Mouse (Mus musculus) liver, embryonic 13.5 days (tissue): ENCODE data around the gene Tmem165. TPM values are rescaled to one million over a fixed set of nuclear protein-coding genes. Genes with fewer than 3 reads are reported as not detected.

Source experiments
- ATAC-seq: fragments of 200-750 bp; cut with Nextera tagmentation; 2 replicates; pipeline ENCODE4 v1.8.0; 2017; ENCODE audit warnings: low read depth, mild to moderate bottlenecking, moderate number of reproducible peaks, moderate library complexity
- DNase-seq: peaks from one replicate; pipeline ENCODE4 v3.0.0; 2022
- H3K27ac ChIP-seq: fragments of 300-500 bp; sonication (generic); 2 replicates; pipeline ENCODE4 v1.5.1; 2015; ENCODE audit warnings: moderate library complexity, mild to moderate bottlenecking, inconsistent platforms
- H3K27me3 ChIP-seq: fragments of 300-500 bp; sonication (generic); 2 replicates; pipeline ENCODE4 v1.6.1; 2015; ENCODE audit warnings: mild to moderate bottlenecking, inconsistent platforms
- H3K36me3 ChIP-seq: fragments of 300-500 bp; sonication (generic); 2 replicates; pipeline ENCODE4 v1.6.1; 2015; ENCODE audit warnings: mild to moderate bottlenecking, inconsistent platforms
- H3K4me1 ChIP-seq: fragments of 300-500 bp; sonication (generic); replicated peaks from 2 replicates; pipeline ENCODE4 v1.6.1; 2015; ENCODE audit warnings: inconsistent platforms
- H3K4me2 ChIP-seq: fragments of 300-500 bp; sonication (generic); 2 replicates; pipeline ENCODE4 v1.6.1; 2015; ENCODE audit warnings: inconsistent platforms, mild to moderate bottlenecking, moderate library complexity
- H3K4me3 ChIP-seq: fragments of 300-500 bp; sonication (generic); replicated peaks from 2 replicates; pipeline ENCODE4 v1.5.1; 2015; ENCODE audit warnings: mild to moderate bottlenecking, inconsistent platforms
- H3K9ac ChIP-seq: fragments of 300-500 bp; sonication (generic); 2 replicates; pipeline ENCODE4 v1.6.1; 2015; ENCODE audit warnings: mild to moderate bottlenecking, inconsistent platforms
- H3K9me3 ChIP-seq: fragments of 300-500 bp; sonication (generic); replicated peaks from 2 replicates; pipeline ENCODE4 v1.6.1; 2016; ENCODE audit warnings: inconsistent platforms
- WGBS: fragments of 180-500 bp; shearing (Covaris S2); methylation state at CpG from one replicate; pipeline ENCODE4 v1.1.7; 2015; ENCODE audit not compliant: insufficient replicate concordance; 5-methylcytosine and 5-hydroxymethylcytosine counted together
- polyA plus RNA-seq: library from polyadenylated mRNA; unstranded; fragments of >200 nt; fragmentation: Nextera tagmentation; extraction: Ambion mirVana; gene quantifications from 2 replicates; pipeline ENCODE4 v1.2.1, GENCODE M21; 2015

Tmem165 gene
- polyA plus RNA-seq, 1 experiment from 2014 or later: 31.6 TPM

- no peak for DNase-seq
Measured at GRCm38 (mm10) chr5:76193075-76193474, 9.4 kb downstream of the Tmem165 start.

GRCm38 (mm10) chr5:76194377-76194945 lies 10.8 kb downstream of the Tmem165 start:
- ATAC-seq (no peak), DNase-seq (no peak)
- H3K4me2 ChIP-seq: no peak overlapping the region
- no peaks in the 10 kb centered on the region for H3K27me3 ChIP-seq
- peaks cover 22% of the 10 kb centered on the region for H3K36me3 ChIP-seq
- no peak overlapping the region for H3K4me3 ChIP-seq
- H3K27ac ChIP-seq: no peak overlapping the region; the same call in 1 of the 2 replicates
- WGBS: 58% methylated on average over 6 of the region's 6 CpGs
- peaks cover 32% of the 10 kb centered on the region for H3K4me1 ChIP-seq
- no peak overlapping the region for H3K9ac ChIP-seq
- no peaks in the 10 kb centered on the region for H3K9me3 ChIP-seq

More at GRCm38 (mm10) chr5:76193075-76193474, 9.4 kb downstream of the Tmem165 start:
- ATAC-seq: no peak
- Histone ChIP-seq H3K36me3 (peaks cover 19% of the 10 kb centered on the region), H3K4me3 (no peak overlapping the region), H3K9ac (no peak overlapping the region), H3K9me3 (no peaks in the 10 kb centered on the region), H3K4me2 (no peak overlapping the region), H3K4me1 (peaks cover 43% of the 10 kb centered on the region), H3K27me3 (no peaks in the 10 kb centered on the region), H3K27ac (no peak overlapping the region)

- peaks cover 50% of the 10 kb centered on the region for H3K36me3 ChIP-seq
- no peak overlapping the region for H3K4me2 ChIP-seq
- no peaks in the 10 kb centered on the region for H3K9me3 ChIP-seq
- H3K27ac ChIP-seq: no peak overlapping the region
- WGBS: 86% methylated on average over 13 of the region's 13 CpGs
- ATAC-seq (no peak), DNase-seq (no peak)
- H3K27me3 ChIP-seq: no peaks in the 10 kb centered on the region
- peaks cover 3% of the 10 kb centered on the region for H3K4me1 ChIP-seq
- no peak overlapping the region for H3K9ac ChIP-seq
- no peak overlapping the region for H3K4me3 ChIP-seq
Measured at GRCm38 (mm10) chr5:76199346-76199745, 15.7 kb downstream of the Tmem165 start.

GRCm38 (mm10) chr5:76203171-76203570 lies 19.5 kb downstream of the Tmem165 start:
- no peak overlapping the region for H3K27ac ChIP-seq
- H3K9me3 ChIP-seq: no peaks in the 10 kb centered on the region
- H3K4me1 ChIP-seq: no peaks in the 10 kb centered on the region
- DNase-seq: no peak
- WGBS: 93% methylated on average over 3 of the region's 3 CpGs
- H3K27me3 ChIP-seq: no peaks in the 10 kb centered on the region
- no peak for ATAC-seq
- no peak overlapping the region for H3K4me3 ChIP-seq
- no peak overlapping the region for H3K9ac ChIP-seq
- peaks cover 71% of the 10 kb centered on the region for H3K36me3 ChIP-seq
- H3K4me2 ChIP-seq: no peak overlapping the region

- Histone ChIP-seq H3K9me3 (no peaks in the 10 kb centered on the region), H3K36me3 (peaks cover 69% of the 10 kb centered on the region)
Measured at GRCm38 (mm10) chr5:76205886-76206285, 22.2 kb downstream of the Tmem165 start.

GRCm38 (mm10) chr5:76208066-76208465 lies 24.4 kb downstream of the Tmem165 start:
- Histone ChIP-seq H3K4me1 (no peaks in the 10 kb centered on the region), H3K9me3 (no peaks in the 10 kb centered on the region), H3K9ac (no peak overlapping the region), H3K27me3 (no peaks in the 10 kb centered on the region), H3K4me2 (no peak overlapping the region), H3K36me3 (peaks cover 60% of the 10 kb centered on the region), H3K27ac (no peak overlapping the region), H3K4me3 (no peak overlapping the region)
- DNase-seq: no peak
- no peak for ATAC-seq
- WGBS: 80% methylated on average over 5 of the region's 5 CpGs

More at GRCm38 (mm10) chr5:76205886-76206285, 22.2 kb downstream of the Tmem165 start:
- WGBS: 74% methylated on average over 2 of the region's 2 CpGs
- H3K4me2 ChIP-seq: no peak overlapping the region
- no peak overlapping the region for H3K9ac ChIP-seq
- H3K27ac ChIP-seq: no peak overlapping the region
- DNase-seq (no peak), ATAC-seq (no peak)
- no peaks in the 10 kb centered on the region for H3K4me1 ChIP-seq
- no peaks in the 10 kb centered on the region for H3K27me3 ChIP-seq
- no peak overlapping the region for H3K4me3 ChIP-seq

- H3K27ac ChIP-seq: no peak overlapping the region
- no peak overlapping the region for H3K4me3 ChIP-seq
- peaks cover 7% of the 10 kb centered on the region for H3K36me3 ChIP-seq
- ATAC-seq: no peak
- H3K9me3 ChIP-seq: no peaks in the 10 kb centered on the region
- 55% methylated on average over 6 of the region's 6 CpGs for WGBS
- H3K4me1 ChIP-seq: peaks cover 7% of the 10 kb centered on the region; the same call in 1 of the 2 replicates
- H3K9ac ChIP-seq: no peak overlapping the region
- no peak for DNase-seq
- H3K4me2 ChIP-seq: no peak overlapping the region
- H3K27me3 ChIP-seq: no peaks in the 10 kb centered on the region
Measured at GRCm38 (mm10) chr5:76216691-76217090, 33.0 kb downstream of the Tmem165 start.

- DNase-seq (no peak), ATAC-seq (no peak)
- WGBS: 80% methylated on average over 13 of the region's 13 CpGs
- Histone ChIP-seq H3K9ac (no peak overlapping the region), H3K4me1 (no peaks in the 10 kb centered on the region), H3K36me3 (peaks cover 30% of the 10 kb centered on the region; the same call in 1 of the 2 replicates), H3K27ac (no peak overlapping the region), H3K4me3 (no peak overlapping the region), H3K27me3 (no peaks in the 10 kb centered on the region), H3K9me3 (no peaks in the 10 kb centered on the region), H3K4me2 (no peak overlapping the region)
Measured at GRCm38 (mm10) chr5:76231171-76231855, 47.6 kb downstream of the Tmem165 start.

- Histone ChIP-seq H3K27ac (no peak overlapping the region), H3K36me3 (no peaks in the 10 kb centered on the region), H3K9ac (no peak overlapping the region), H3K27me3 (no peaks in the 10 kb centered on the region), H3K9me3 (no peaks in the 10 kb centered on the region), H3K4me3 (no peak overlapping the region), H3K4me2 (no peak overlapping the region), H3K4me1 (no peaks in the 10 kb centered on the region)
- no peak for ATAC-seq
- WGBS: 74% methylated on average over 3 of the region's 3 CpGs
- no peak for DNase-seq
Measured at GRCm38 (mm10) chr5:76243274-76243673, 59.6 kb downstream of the Tmem165 start.

GRCm38 (mm10) chr5:76243929-76244328 lies 60.2 kb downstream of the Tmem165 start:
- WGBS: 83% methylated on average over 4 of the region's 4 CpGs
- no peak for ATAC-seq
- H3K36me3 ChIP-seq: no peaks in the 10 kb centered on the region

GRCm38 (mm10) chr5:76244430-76244829 lies 60.8 kb downstream of the Tmem165 start:
- 83% methylated on average over 10 of the region's 10 CpGs for WGBS

More at GRCm38 (mm10) chr5:76243929-76244328, 60.2 kb downstream of the Tmem165 start:
- H3K4me2 ChIP-seq: no peak overlapping the region
- H3K4me3 ChIP-seq: no peak overlapping the region
- H3K27me3 ChIP-seq: no peaks in the 10 kb centered on the region
- no peaks in the 10 kb centered on the region for H3K4me1 ChIP-seq
- no peak for DNase-seq
- no peaks in the 10 kb centered on the region for H3K9me3 ChIP-seq
- H3K27ac ChIP-seq: no peak overlapping the region
- H3K9ac ChIP-seq: no peak overlapping the region

GRCm38 (mm10) chr5:76245419-76245818 lies 61.7 kb downstream of the Tmem165 start:
- 79% methylated on average over 3 of the region's 3 CpGs for WGBS

More at GRCm38 (mm10) chr5:76244430-76244829, 60.8 kb downstream of the Tmem165 start:
- H3K4me1 ChIP-seq: no peaks in the 10 kb centered on the region
- H3K27me3 ChIP-seq: no peaks in the 10 kb centered on the region
- no peaks in the 10 kb centered on the region for H3K9me3 ChIP-seq
- H3K27ac ChIP-seq: no peak overlapping the region
- no peaks in the 10 kb centered on the region for H3K36me3 ChIP-seq
- H3K9ac ChIP-seq: no peak overlapping the region
- no peak overlapping the region for H3K4me3 ChIP-seq
- no peak for DNase-seq
- ATAC-seq: no peak
- H3K4me2 ChIP-seq: no peak overlapping the region

More at GRCm38 (mm10) chr5:76245419-76245818, 61.7 kb downstream of the Tmem165 start:
- ATAC-seq (no peak), DNase-seq (no peak)
- Histone ChIP-seq H3K4me3 (no peak overlapping the region), H3K9me3 (no peaks in the 10 kb centered on the region), H3K27me3 (no peaks in the 10 kb centered on the region), H3K4me1 (no peaks in the 10 kb centered on the region), H3K36me3 (no peaks in the 10 kb centered on the region), H3K4me2 (no peak overlapping the region), H3K9ac (no peak overlapping the region), H3K27ac (no peak overlapping the region)
